ENCODE assay signal across 16 mouse cellular contexts in genomic region chr10:111334902-111335301, GRCm38 (mm10).
"Had no signal": no experiment of that assay in that cellular context is flagged by ENCODE, and none has a peak within 500 bp of the region (broad histone marks: within the 10 kb centered on the region; RNA-seq: fewer than 3 reads in every experiment).

No protein-coding gene starts in this region.

- H3K36me3 ChIP-seq: neural tube, embryonic 13.5 days; neural tube, embryonic 15.5 days; stomach, embryonic 15.5 days had no signal

- H3K9me3 ChIP-seq: neural tube, embryonic 13.5 days; neural tube, embryonic 15.5 days; stomach, embryonic 15.5 days had no signal

- H3K27me3 ChIP-seq: stomach, embryonic 15.5 days had no signal

- DNase-seq: retina, postnatal 1 day; right cerebral cortex, adult 18-20 months; right cerebral cortex, postnatal 14 days; right cerebral cortex, postnatal 25 days; right cerebral cortex, postnatal 4 days; spleen, adult 18-20 months; thymus, adult 18-20 months; thymus, adult 2 months; thymus, postnatal 14 days; thymus, postnatal 25 days; thymus, postnatal 36 days; thymus, postnatal 4 days had no signal

- H3K9ac ChIP-seq: neural tube, embryonic 13.5 days; neural tube, embryonic 15.5 days; stomach, embryonic 15.5 days had no signal

- H3K27ac ChIP-seq: neural tube, embryonic 13.5 days; neural tube, embryonic 15.5 days; stomach, embryonic 15.5 days; stomach, postnatal 0 days had no signal

- H3K4me3 ChIP-seq: neural tube, embryonic 13.5 days; neural tube, embryonic 15.5 days; stomach, embryonic 15.5 days had no signal

- H3K4me1 ChIP-seq: stomach, embryonic 15.5 days had no signal

- H3K4me2 ChIP-seq: neural tube, embryonic 13.5 days; neural tube, embryonic 15.5 days; stomach, embryonic 15.5 days had no signal
